Mouse (Mus musculus) liver, embryonic 16.5 days (tissue): ENCODE measurements at regions not wholly inside any gene's neighbourhood (a gene's known extent, or its start where the extent isn't known, plus 50 kb on each side); places are given as distances from the start of the nearest gene placed in this dataset.

ENCODE experiments used
- ATAC-seq: fragments of 200-750 bp; cut with Nextera tagmentation; 2 replicates; pipeline ENCODE4 v1.8.0; 2017; ENCODE audit warnings: low read depth, mild to moderate bottlenecking, moderate number of reproducible peaks, moderate library complexity
- H3K27ac ChIP-seq: fragments of 300-500 bp; sonication (generic); 2 replicates; pipeline ENCODE4 v1.5.1; 2014; ENCODE audit warnings: mild to moderate bottlenecking, low read length
- H3K27me3 ChIP-seq: fragments of 300-500 bp; sonication (generic); 2 replicates; pipeline ENCODE4 v1.6.1; 2014; ENCODE audit warnings: low read depth, low read length, mixed read lengths; ENCODE audit not compliant: control insufficient read depth, insufficient read depth
- H3K36me3 ChIP-seq: fragments of 300-500 bp; sonication (generic); 2 replicates; pipeline ENCODE4 v1.6.1; 2014; ENCODE audit warnings: mild to moderate bottlenecking; ENCODE audit not compliant: control insufficient read depth, insufficient read depth
- H3K4me1 ChIP-seq: fragments of 300-500 bp; sonication (generic); 2 replicates; pipeline ENCODE4 v1.6.1; 2014; ENCODE audit warnings: low read depth, low read length, mixed read lengths; ENCODE audit not compliant: control insufficient read depth
- H3K4me2 ChIP-seq: fragments of 300-500 bp; sonication (generic); 2 replicates; pipeline ENCODE4 v1.6.1; 2014; ENCODE audit warnings: low read depth, low read length, mixed read lengths
- H3K4me3 ChIP-seq: fragments of 300-500 bp; sonication (generic); 2 replicates; pipeline ENCODE4 v1.5.1; 2014; ENCODE audit warnings: low read depth, mild to moderate bottlenecking, low read length
- H3K9ac ChIP-seq: fragments of 300-500 bp; sonication (generic); 2 replicates; pipeline ENCODE4 v1.6.1; 2014; ENCODE audit warnings: low read depth, low read length
- H3K9me3 ChIP-seq: fragments of 300-500 bp; sonication (generic); replicated peaks from 2 replicates; pipeline ENCODE4 v1.6.1; 2016; ENCODE audit warnings: low read length; ENCODE audit not compliant: control insufficient read depth
- WGBS: fragments of 180-500 bp; shearing (Covaris S2); extraction: QIAGEN DNeasy Blood & Tissue Kit; methylation state at CpG from one replicate; pipeline ENCODE4 v1.1.7; 2014; ENCODE audit not compliant: insufficient replicate concordance; 5-methylcytosine and 5-hydroxymethylcytosine counted together

GRCm38 (mm10) chr13:89401084-89401671 is 138.4 kb upstream of the Hapln1 start:
- Histone ChIP-seq H3K9me3 (no peaks in the 10 kb centered on the region), H3K27ac (no peak overlapping the region), H3K4me2 (no peak overlapping the region), H3K27me3 (no peaks in the 10 kb centered on the region), H3K9ac (no peak overlapping the region), H3K4me1 (no peaks in the 10 kb centered on the region), H3K4me3 (no peak overlapping the region), H3K36me3 (no peaks in the 10 kb centered on the region)
- WGBS: 14% methylated on average over 5 of the region's 5 CpGs
- ATAC-seq: 0 out of 2 replicates have a peak, but pooled peaks have one; percentile 39

GRCm38 (mm10) chr13:89410504-89410903 is 129.1 kb upstream of the Hapln1 start:
- Histone ChIP-seq H3K27me3 (no peaks in the 10 kb centered on the region), H3K4me3 (no peak overlapping the region), H3K9ac (no peak overlapping the region), H3K9me3 (no peaks in the 10 kb centered on the region), H3K4me1 (no peaks in the 10 kb centered on the region), H3K27ac (no peak overlapping the region), H3K4me2 (no peak overlapping the region), H3K36me3 (no peaks in the 10 kb centered on the region)
- no peak for ATAC-seq
- 60% methylated on average over 2 of the region's 2 CpGs for WGBS

- H3K9me3 ChIP-seq: no peaks in the 10 kb centered on the region
- H3K27ac ChIP-seq: no peak overlapping the region
- H3K4me3 ChIP-seq: no peak overlapping the region
- H3K9ac ChIP-seq: no peak overlapping the region
- no peak overlapping the region for H3K4me2 ChIP-seq
- ATAC-seq: no peak
- WGBS: 72% methylated on average over 1 of the region's 1 CpGs
- H3K36me3 ChIP-seq: no peaks in the 10 kb centered on the region
- H3K4me1 ChIP-seq: no peaks in the 10 kb centered on the region
- H3K27me3 ChIP-seq: no peaks in the 10 kb centered on the region
Measured at GRCm38 (mm10) chr13:89412768-89413487, 126.7 kb upstream of the Hapln1 start.

GRCm38 (mm10) chr13:89418804-89419203 is 120.8 kb upstream of the Hapln1 start:
- Histone ChIP-seq H3K27me3 (no peaks in the 10 kb centered on the region), H3K36me3 (no peaks in the 10 kb centered on the region), H3K4me2 (no peak overlapping the region), H3K4me3 (no peak overlapping the region), H3K9me3 (no peaks in the 10 kb centered on the region), H3K9ac (no peak overlapping the region), H3K4me1 (no peaks in the 10 kb centered on the region), H3K27ac (no peak overlapping the region)
- 47% methylated on average over 3 of the region's 3 CpGs for WGBS
- ATAC-seq: no peak

GRCm38 (mm10) chr13:89421833-89422232 is 117.8 kb upstream of the Hapln1 start:
- no peaks in the 10 kb centered on the region for H3K9me3 ChIP-seq
- no peaks in the 10 kb centered on the region for H3K36me3 ChIP-seq
- no peak for ATAC-seq
- H3K4me3 ChIP-seq: no peak overlapping the region
- H3K4me1 ChIP-seq: no peaks in the 10 kb centered on the region
- H3K4me2 ChIP-seq: no peak overlapping the region
- H3K27ac ChIP-seq: no peak overlapping the region
- no peak overlapping the region for H3K9ac ChIP-seq
- H3K27me3 ChIP-seq: no peaks in the 10 kb centered on the region

- Histone ChIP-seq H3K27me3 (no peaks in the 10 kb centered on the region), H3K9me3 (no peaks in the 10 kb centered on the region), H3K4me3 (no peak overlapping the region), H3K27ac (no peak overlapping the region), H3K9ac (no peak overlapping the region), H3K4me1 (no peaks in the 10 kb centered on the region), H3K4me2 (no peak overlapping the region), H3K36me3 (no peaks in the 10 kb centered on the region)
- ATAC-seq: no peak
Measured at GRCm38 (mm10) chr13:89423491-89423890, 116.1 kb upstream of the Hapln1 start.

GRCm38 (mm10) chr13:89428272-89429071 is 111.1 kb upstream of the Hapln1 start:
- Histone ChIP-seq H3K27me3 (no peaks in the 10 kb centered on the region), H3K9me3 (no peaks in the 10 kb centered on the region), H3K4me3 (no peak overlapping the region), H3K9ac (no peak overlapping the region), H3K27ac (no peak overlapping the region), H3K36me3 (no peaks in the 10 kb centered on the region), H3K4me1 (no peaks in the 10 kb centered on the region), H3K4me2 (no peak overlapping the region)
- 53% methylated on average over 12 of the region's 12 CpGs for WGBS
- ATAC-seq: no peak

GRCm38 (mm10) chr13:89444847-89445246 is 94.7 kb upstream of the Hapln1 start:
- Histone ChIP-seq H3K36me3 (no peaks in the 10 kb centered on the region), H3K4me1 (no peaks in the 10 kb centered on the region), H3K27ac (no peak overlapping the region), H3K27me3 (no peaks in the 10 kb centered on the region), H3K4me2 (no peak overlapping the region), H3K4me3 (no peak overlapping the region), H3K9ac (no peak overlapping the region), H3K9me3 (no peaks in the 10 kb centered on the region)
- ATAC-seq: no peak
- WGBS: 61% methylated on average over 1 of the region's 1 CpGs

- no peaks in the 10 kb centered on the region for H3K4me1 ChIP-seq
- H3K9me3 ChIP-seq: no peaks in the 10 kb centered on the region
- no peaks in the 10 kb centered on the region for H3K27me3 ChIP-seq
- H3K27ac ChIP-seq: no peak overlapping the region
- ATAC-seq: no peak
- no peak overlapping the region for H3K4me3 ChIP-seq
- no peak overlapping the region for H3K4me2 ChIP-seq
- WGBS: 62% methylated on average over 1 of the region's 1 CpGs
- H3K36me3 ChIP-seq: no peaks in the 10 kb centered on the region
- H3K9ac ChIP-seq: no peak overlapping the region
Measured at GRCm38 (mm10) chr13:89453819-89454218, 85.8 kb upstream of the Hapln1 start.
